Mouse (Mus musculus) left cerebral cortex, adult 8-10 months (tissue): Measurements from ENCODE around the gene Chmp1a. TPM values are rescaled to one million over a fixed set of nuclear protein-coding genes. Genes with fewer than 3 reads are reported as not detected.
"Not testable (repeated sequence)": the region's sequence is repeated elsewhere in the genome, so short reads cannot be mapped to it uniquely, and the experiment has no call there.

Experiments
- DNase-seq, 2 experiments: peaks; one replicate each; pipeline ENCODE4 v3.0.0; 2022; ENCODE audit warnings: low spot score in 2 of 2
- total RNA-seq, 4 experiments: library from RNA; stranded (reverse); gene quantifications; 2 replicates each; pipeline ENCODE4 v1.2.4; 2022

Chmp1a gene
- total RNA-seq = 100 to 1,000 TPM in 1 of 4 experiments, 10 to 100 TPM in 3; 86.9 to 101 (median 93.5) TPM

DNA sequence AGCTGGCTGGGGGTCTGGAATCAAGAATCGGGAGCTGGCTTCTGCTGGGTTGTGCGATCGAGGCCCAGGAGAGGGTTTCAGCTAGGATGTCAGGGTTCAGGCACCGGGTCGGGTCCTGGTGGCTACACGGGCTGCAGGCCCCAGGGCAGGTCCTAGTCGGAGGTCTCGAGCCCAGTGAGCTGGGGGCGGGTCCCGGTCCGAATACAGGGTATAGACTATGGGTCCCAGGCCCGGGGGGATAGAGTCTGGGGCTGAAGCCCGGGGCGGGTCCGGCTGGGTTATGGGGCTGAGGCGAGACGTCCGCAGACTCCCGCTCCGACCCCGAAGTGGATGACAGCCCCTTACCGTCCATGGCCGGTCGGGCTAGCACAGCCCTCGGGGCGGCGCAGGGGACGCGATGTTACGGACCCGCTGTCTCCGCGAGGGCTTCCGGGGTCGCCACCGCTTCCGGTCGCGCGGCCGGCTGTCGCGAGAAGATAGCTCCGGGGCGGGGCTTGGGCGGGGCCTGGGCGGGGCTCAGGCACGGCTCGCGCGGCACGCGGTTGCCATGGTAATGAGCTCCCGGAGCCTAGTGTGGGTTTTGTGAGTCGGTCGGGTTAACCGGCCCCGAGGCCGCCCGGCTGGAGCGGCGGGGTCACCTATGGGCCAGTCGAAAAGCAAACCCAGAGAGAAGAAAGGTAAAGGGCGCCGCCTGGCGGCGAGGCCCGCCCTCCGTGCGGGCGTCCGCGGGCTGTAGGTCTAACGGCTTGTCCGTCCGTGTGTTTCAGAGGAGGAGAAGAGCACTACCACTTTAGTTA lies at the start of gene Chmp1a, which contains the start of gene Spata33:
TSS of gene Chmp1a (minus strand) at position 443 of the 797 bp plus-strand sequence.
TSS of gene Spata33 (plus strand) at position 512 of the 797 bp plus-strand sequence.
- DNase-seq = peak; percentile 72 to 87

DNA sequence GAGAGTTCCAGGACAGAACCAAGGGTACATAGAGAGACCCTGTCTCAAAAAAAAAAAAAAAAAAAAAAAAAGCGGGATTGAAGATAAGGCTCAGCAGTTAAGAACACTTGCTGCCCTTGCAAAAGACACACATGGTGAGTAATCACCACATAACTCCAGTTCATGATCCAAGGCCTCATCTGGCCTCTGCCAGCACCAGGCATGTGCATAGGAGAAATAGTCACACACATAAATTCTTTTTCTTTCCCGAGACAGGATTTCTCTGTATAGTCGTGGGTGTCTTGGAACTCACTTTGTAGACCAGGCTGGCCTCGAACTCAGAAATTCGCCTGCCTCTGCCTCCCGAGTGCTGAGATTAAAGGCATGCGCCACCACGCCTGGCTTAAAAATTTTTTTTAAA lies 45.0 kb upstream of the Chmp1a start:
- DNase-seq = not testable (repeated sequence)

DNA sequence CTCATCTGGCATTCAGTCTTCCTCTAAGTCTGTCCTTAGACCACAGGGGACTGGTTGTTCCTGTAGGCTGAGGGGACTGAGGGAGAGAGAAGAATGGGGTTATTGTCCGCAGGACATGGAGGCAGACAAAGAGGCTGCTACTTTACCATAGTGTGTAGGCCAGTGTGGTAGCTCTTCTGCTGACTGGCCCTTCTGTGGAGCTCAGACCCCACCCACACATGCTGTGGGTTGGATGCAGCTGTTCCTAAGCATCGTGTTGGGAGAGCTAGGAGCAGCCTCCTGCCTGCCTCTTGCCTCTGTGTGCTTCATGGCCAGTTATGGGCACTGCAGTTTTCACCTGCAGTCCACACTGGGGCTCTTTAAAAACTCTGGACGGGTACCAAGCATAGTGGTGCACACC lies 44.6 kb upstream of the Chmp1a start:
- DNase-seq = peak; percentile 24 to 81

DNA sequence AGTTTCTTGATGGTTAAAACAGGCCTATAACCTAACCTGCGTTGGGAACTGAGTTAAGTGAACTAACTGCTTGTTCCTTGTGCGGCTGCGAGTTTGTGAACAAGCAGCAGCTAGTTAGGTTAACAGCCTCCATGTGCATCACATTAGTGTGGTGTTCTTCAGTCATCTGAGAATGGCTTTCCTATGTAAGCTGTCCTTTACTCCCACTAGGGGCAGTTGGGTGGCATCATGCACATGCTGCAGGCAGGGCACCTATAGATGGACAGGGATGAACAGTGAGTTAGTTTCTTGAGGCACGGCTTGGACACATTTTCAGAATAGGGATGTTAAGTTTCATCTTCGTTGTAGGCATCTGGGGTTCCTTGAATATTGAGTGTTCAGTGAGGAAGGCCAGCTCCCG lies 42.6 kb upstream of the Chmp1a start:
- DNase-seq = no peak

DNA sequence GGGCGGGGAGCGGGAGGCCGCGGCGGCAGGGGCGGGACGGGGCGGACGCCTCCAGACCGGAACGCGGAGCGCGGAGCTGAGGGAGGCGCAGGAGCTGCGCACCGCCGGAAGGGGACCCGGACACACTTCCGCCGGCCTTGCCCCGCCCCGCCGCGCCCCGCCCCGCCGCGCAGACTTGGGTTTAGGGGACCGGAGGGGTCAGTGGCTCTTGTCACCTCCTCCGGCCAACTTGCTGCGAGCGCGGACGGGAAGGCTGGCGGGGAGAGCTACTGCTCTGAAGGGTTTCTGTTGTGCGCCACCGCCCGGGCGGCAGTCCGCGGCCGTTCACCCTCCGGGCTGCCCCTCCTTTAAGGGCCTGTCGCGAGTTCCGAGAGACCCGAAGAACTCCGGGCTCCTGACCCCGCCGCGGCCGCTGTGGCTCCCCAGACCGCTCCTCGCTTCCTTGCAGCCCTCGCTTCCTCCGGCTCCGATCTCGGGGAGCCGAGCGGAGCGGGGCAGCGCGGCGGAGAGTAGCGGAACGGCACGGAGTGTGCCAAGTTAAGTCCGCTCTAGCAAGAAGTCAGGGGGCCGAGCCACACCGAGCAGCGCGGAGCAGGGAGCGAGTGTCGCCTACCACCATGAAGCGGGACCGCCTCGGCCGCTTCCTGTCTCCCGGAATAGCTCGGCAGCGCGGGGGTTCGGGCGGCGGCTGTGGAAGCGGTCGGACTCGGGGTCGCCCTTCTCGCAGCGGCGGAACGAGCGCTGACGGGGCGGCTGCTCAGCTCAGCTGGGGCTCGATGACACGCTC lies 41.7 kb upstream of the Chmp1a start, which contains the start of the genes Zfp276 and Vps9d1:
TSS of gene Zfp276 (plus strand) at position 97 of the 787 bp plus-strand sequence.
TSS of gene Vps9d1 (minus strand) at position 250 of the 787 bp plus-strand sequence.
- DNase-seq = peak; percentile 58 to 68

DNA sequence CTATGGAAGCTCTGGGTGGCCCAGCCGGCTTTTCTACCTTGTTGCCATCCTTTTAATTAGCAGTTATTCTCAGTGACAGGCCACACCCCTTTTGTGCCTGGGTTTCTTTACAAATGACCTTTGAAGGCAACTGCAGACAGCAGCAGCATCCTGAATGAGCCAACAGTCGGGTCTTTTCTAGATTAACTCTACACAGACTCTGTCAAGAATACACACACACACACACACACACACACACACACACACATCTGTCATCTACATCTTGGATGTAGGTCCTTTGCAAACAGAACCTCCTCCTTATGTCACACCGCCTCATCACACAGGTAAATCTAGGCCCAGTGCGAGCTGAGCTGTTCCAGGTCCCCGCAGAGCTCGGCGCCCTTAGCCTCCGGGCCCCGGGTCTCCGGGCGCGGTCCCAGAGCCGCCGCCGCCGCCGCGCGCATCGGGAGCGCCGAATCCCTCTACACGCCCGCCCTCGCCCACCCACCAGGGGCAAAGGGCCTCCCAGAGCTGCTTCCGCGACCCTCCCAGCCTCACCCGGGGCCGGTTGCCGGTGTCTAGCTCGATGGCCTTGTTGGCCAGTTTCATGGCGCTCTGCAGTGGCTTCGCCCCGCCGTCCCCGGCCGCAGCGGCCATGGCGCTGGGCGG lies 41.0 kb upstream of the Chmp1a start:
- DNase-seq = no peak

DNA sequence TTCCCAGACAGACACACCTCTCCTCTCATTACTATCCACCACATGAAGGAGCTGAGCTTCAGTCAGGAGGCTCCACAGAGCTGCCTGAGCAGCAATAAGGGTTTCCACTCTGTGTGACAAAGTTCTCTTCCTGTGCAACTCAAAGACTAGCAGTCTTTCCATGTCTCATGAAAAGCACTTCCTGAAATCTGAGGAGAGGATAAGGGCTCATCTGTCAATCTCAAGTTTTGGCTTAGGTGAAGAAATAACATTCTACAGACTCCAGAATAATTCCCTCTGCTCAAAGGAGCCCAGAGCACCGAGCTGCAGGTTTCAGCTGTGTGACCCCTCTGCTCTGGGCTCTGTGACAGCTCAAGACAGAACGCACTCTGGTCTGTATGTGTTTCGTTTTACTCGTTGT lies 40.4 kb upstream of the Chmp1a start:
- DNase-seq = no peak

DNA sequence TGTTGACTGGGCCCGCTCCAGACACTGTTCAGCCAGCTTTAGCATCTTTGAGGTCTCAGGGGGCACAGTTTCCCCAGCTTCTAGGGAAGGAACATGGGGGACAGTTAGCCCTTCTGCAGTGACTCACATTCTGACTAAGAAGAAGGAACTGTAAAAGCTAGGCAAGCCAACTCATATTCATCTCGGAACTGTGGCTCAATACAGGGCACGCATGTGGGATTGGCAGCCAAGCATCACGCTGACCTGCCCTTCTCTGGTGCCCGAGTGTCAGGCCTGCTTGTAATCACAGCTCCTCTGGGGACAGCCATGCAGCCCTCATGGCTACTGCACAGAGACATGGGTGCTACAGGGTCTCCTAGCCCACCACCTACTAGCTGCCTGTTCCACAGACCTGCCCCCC lies 38.4 kb upstream of the Chmp1a start:
- no peak for DNase-seq

DNA sequence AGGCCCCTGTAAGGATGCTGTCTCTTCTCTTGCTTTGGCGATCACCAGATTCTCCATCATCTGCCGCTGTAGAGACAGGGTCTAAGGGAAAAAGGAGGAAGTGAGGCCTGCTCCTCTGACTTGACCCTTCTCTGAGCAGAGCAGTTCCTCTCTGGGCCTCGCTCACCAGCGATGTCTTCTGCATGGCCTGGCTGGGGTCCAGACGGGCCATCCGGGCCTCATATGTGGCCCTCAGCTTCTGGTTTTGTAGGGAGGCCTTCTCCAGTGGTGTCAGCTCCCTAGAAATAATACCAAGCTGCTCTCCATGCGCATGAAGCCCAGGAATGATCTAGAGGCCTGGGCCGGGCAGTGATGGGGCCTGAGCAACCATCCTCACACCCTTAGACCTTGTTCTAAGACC lies 36.0 kb upstream of the Chmp1a start:
- DNase-seq = no peak

DNA sequence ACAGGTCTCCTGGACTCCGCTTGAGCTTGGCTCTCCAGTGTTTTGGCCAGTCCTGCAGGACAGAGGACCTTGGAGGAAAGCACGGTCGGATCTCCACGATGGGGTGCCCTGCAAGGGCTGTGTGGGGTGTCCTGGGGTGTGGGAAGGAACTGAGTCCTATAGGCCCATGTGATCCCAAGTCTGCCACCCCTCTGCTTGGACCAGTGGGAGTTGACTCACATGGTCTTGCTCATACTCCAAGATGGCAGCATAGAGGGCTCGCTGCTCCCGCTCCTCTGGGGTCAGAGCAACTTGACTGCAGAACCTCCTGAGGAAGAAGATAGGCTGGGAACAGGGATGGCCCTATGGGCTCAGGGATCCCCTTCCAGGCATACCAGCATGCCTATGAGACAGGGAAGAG lies 35.2 kb upstream of the Chmp1a start:
- no peak for DNase-seq

DNA sequence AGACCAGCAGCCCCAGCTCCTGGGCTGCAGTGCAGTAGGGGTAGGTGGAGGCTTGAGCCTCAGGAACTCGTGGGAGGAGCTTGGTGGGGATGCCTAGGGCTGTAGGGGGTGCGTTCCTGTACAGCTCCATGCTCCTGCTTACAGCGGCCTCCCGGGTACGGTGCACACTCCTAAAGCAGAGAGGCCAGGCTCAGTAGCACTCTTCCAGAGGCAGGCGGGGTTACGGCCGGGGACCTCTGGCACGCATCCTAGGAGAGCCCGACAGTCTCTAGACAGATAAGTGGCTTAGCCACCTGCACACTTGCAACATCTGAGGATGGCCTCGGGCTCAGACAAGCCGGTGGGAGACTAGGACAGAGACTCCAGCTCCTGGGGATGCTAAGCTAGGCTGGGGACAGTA lies 33.0 kb upstream of the Chmp1a start:
- no peak for DNase-seq

DNA sequence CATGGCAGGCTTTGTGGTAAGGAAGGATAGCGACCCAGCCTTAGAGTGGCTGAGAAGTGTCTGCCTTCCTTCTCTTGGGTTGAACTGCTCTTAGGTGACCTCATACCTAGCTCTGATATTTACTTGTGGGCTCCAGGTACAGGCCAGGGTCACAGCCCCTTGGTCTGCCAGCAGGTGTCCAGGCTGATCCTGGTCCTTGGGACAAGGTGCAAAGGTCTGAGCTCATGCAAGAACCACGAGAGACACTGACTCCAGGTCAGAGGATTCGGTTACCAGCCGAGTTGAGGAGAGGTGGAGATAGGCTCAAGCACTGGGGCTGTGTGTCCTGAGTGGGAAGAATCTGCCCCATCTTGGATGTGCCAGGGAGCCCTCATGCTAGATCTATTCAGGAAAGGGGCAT lies 31.8 kb upstream of the Chmp1a start:
- DNase-seq = no peak

DNA sequence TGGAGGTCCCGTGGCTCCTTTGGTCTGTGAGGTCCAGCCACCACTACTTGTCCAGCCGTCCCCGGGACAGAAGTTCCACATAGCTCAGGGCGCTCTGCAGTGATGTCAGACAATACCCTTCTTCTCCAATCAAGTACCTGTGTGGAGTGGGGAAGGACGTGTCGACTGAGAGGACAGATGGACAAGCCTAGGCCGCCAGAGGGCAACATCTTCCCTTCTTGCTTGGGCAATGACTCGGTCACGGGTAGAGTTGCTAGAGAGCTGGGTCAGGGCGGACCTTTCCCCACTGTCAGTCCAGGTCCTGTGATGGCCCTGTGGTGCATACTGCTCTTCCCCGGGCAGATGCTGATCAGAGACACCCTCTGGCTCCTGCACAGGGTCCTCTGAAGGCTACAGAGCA lies 30.5 kb upstream of the Chmp1a start:
- no peak for DNase-seq

DNA sequence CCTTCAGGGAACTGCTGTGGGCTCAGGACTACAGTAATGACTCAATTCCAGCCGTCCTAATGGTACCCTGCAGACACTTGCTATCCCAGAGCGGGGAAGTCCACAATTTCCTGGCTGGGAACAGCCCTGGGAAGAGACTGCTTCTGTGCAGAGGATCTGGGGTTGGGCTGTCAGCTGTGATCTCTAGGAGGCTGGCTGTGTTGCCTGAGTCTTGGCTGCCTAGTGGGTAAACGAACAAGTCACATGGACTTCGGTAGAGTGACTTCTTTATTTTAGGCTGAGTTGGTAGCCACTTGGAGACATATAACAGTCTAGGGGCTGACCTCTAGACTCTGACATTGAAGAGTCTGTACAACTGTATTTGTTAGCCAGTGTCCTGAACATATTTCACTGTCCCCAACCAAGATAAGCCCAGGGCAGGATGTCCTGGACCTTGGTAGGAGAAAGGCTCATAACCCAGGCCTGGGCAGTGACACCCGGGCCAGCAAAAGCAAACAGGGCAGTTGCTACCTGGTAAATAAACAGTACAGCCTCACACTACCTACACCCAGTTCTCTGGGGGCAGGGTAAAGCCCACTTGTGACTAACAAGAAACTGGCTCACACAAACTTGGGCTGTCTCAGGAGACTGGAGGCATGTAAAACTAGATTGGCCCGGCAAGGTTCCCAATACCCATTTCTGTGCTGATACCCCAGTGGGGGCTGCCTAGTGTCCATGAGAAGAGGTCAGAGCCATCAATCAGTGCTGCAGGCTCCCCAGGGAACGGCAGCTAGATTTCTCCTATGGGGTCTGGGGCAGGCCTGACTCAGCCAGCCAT lies 29.8 kb upstream of the Chmp1a start:
- DNase-seq = no peak

DNA sequence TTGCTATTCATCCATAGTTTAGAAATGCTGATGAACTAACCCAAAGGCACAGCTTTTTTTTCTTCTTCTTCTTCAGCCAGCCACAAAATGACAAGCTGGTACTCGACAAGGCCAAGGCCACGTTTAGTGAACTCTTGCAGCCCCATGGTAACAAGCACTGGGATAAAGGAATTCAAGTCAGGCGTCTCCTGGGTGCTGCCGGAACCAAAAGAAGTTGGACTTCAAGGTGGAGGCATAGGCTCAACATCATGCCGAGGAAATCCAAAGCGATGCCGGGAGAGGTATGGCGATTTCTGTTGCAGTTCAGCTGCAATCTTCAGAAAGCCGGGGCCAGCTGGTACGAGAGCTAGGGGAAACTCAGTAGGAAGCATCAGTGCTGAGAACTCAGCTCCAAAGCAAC lies 26.8 kb upstream of the Chmp1a start:
- DNase-seq = no peak

DNA sequence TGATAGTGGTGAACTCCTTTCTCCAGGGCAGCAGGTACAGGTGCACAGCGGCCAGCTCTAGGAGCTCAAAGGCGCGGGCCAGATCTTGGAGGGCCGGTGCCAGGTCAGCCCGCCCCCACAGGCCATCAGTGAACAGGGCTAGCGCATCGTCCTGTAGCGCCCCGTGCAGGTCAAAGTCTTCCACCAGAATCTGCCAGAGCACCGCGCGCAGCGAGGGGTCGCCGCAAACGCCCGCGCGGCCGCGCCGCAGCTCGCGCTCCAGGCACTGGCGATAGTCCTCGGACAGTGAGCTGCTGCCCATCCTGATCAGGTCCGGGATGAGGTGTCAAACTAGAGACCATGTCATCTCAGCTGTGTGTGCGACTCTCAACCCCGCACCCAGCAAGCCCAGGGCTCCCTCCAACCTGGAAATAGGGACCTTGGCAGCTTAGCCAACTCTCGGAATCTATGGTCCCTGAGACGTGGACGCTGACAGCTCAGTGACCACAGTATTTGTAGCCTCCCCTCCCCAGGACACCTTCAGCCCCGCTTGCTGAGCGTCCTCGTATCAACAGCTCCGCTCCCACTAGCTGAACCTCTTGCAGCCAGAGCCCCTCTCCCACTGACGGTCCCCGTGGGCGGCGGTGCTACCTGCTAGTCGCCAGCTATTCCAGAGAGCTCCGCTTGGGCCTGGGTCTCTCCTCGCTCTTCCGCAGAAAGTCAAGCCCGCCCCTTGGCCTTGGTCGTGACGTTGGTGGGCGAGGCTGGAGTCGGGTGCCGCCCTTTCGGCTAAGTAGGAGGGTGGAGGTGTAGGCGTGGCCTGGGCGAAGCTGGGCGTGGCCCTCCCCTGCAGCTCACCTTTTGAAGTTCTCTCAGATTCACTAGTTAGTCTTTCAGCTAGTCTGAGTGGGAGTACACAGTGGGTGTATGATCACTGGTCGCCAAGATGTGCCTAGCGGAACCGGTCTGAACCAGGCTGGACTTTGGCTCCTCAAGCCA lies 23.2 kb upstream of the Chmp1a start, which contains the start of gene Spata2l:
TSS of gene Spata2l (minus strand) at position 714 of the 978 bp plus-strand sequence.
- DNase-seq = peak; percentile 73 to 86

DNA sequence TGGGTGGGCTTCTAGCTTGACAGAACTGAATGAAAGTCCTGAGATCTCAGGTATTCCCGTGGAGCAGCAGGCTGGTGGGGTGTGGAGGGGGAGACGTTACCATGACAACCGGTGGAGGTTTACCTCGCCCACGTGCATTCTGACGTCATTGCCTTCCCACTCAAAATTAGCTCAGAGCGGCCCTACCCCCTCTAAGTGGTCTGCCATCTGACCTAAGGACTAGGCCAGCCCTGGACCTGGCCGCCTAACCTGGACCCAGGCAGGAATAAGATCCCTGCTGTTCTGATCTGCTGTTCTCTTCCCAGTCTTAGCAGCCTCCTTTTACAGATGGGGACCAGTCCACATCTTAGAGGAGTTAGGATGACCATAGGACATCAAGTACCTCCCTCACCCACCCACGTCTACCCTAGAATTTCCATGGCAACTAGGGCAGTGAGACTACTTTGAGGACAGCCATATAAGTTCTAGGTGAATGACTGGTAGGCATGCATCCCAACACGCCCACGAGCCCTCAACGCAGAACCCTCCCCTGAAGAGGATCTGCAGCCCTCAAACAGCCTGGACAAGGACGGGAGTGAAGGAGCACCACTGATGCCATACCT lies 22.5 kb upstream of the Chmp1a start:
- peak; percentile 74 to 87 for DNase-seq

DNA sequence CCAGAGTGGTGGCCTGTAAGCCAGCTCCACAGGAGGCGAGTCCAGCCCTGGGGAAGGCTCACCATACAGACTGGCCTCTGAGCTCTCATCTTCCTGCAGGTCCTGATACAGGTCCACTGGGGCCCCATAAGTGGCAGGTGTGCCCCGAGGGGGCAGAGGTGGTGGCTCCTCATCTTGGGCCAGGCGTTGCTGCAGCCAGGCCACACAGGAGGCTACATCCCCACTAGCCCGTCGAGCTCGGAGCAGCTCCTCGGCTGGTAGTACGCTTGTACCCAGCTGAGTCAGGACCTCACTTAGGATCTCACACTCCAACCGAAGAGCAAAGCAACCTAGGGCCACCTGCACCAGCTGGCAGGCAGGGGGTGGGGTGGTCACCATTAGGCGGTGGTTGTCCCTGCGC lies 21.2 kb upstream of the Chmp1a start:
- no peak for DNase-seq

DNA sequence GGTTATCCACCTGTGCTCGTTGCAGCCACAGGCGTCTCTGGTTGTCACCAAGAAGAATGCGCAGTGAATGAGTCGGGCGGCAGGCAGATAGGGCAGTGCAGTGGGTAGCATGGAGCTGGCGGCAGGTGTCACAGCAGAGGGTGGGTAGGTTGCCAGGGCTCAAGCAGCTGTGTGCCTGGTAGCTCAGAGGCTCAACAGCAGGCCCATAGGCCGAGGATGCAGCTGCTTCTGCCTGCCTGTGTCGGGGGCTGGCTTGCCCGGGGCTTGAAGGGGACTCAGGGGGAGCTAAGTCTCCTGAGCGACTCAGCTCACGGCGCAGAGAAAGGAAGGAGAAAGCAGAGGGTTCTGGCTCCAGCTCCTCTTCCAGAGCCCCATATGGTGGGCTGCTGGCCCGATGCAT lies 20.7 kb upstream of the Chmp1a start:
- DNase-seq = no peak
